Mouse (Mus musculus): ENCODE data around the gene Hck. TPM values are rescaled to one million over a fixed set of nuclear protein-coding genes. Genes with fewer than 3 reads are reported as not detected.

Hck gene
- polyA plus RNA-seq, 1 experiment from 2014 or later = 1.8 TPM

- peak overlapping the region; percentile 82 for H3K4me2 ChIP-seq
- H3K9me3 ChIP-seq = no peaks in the 10 kb centered on the region
- no peak for ATAC-seq (ENCODE audit: extremely low read depth, insufficient number of reproducible peaks, low FRiP score, low TSS enrichment)
- peaks cover 20% of the 10 kb centered on the region for H3K4me1 ChIP-seq
- H3K36me3 ChIP-seq = no peaks in the 10 kb centered on the region
- 37% methylated on average over 23 of the region's 23 CpGs for WGBS
- H3K27ac ChIP-seq (replicated peaks) = no peak overlapping the region
- H3K4me3 ChIP-seq = peak overlapping the region; percentile 55
- H3K27me3 ChIP-seq (replicated peaks) = peaks cover 80% of the 10 kb centered on the region
- H3K9ac ChIP-seq = no peak overlapping the region
These were observed 1.1 kb upstream of the Hck start for GRCm38 (mm10) chr2:153107046-153107766.

GRCm38 (mm10) chr2:153107802-153108201, 466 bp upstream of the Hck start:
- 4% methylated on average over 15 of the region's 15 CpGs for WGBS

DNA sequence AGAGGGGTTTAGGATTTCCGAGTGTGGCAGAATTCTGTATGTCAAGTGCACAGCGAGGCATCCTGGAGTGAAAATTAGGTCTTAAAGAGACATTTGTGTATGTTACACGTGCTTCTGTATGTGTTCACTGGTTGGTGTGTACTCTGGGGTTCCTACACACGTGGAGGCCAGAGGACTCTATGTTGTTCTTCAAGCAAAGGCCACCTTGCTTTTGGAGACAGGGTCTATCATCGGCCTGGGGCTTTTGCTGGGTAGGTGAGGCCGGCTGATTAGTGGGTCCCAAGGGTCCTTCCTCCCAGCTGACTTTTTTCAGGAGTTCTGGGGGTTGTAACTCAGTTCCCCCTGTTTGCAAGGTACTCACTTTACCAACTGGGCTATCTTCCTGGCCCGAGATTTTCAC, 1.3 kb downstream of the Hck start:
- Histone ChIP-seq H3K9ac (no peak overlapping the region), H3K4me2 (no peak overlapping the region), H3K4me1 (peaks cover 20% of the 10 kb centered on the region), H3K36me3 (no peaks in the 10 kb centered on the region), H3K4me3 (no peak overlapping the region), H3K9me3 (no peaks in the 10 kb centered on the region), H3K27ac (replicated peaks) (no peak overlapping the region), H3K27me3 (replicated peaks) (peaks cover 92% of the 10 kb centered on the region)
- no peak for ATAC-seq (ENCODE audit: extremely low read depth, insufficient number of reproducible peaks, low FRiP score, low TSS enrichment)
- WGBS = 58% methylated on average over 7 of the region's 7 CpGs

More at GRCm38 (mm10) chr2:153107802-153108201, 466 bp upstream of the Hck start:
- Histone ChIP-seq H3K27me3 (replicated peaks) (peaks cover 86% of the 10 kb centered on the region), H3K9ac (no peak overlapping the region), H3K4me1 (peaks cover 20% of the 10 kb centered on the region), H3K27ac (replicated peaks) (no peak overlapping the region), H3K36me3 (no peaks in the 10 kb centered on the region), H3K4me3 (peak overlapping the region; percentile 55), H3K9me3 (no peaks in the 10 kb centered on the region), H3K4me2 (peak overlapping the region; percentile 82)
- no peak for ATAC-seq (ENCODE audit: extremely low read depth, insufficient number of reproducible peaks, low FRiP score, low TSS enrichment)

GRCm38 (mm10) chr2:153111298-153111697, 3.0 kb downstream of the Hck start:
- no peak overlapping the region for H3K4me3 ChIP-seq
- no peak for ATAC-seq (ENCODE audit: extremely low read depth, insufficient number of reproducible peaks, low FRiP score, low TSS enrichment)
- H3K9me3 ChIP-seq = no peaks in the 10 kb centered on the region
- H3K27ac ChIP-seq (replicated peaks) = no peak overlapping the region
- H3K4me2 ChIP-seq = no peak overlapping the region
- H3K4me1 ChIP-seq = peaks cover 20% of the 10 kb centered on the region
- peaks cover 85% of the 10 kb centered on the region for H3K27me3 ChIP-seq (replicated peaks)
- no peaks in the 10 kb centered on the region for H3K36me3 ChIP-seq
- WGBS = 73% methylated on average over 7 of the region's 7 CpGs
- H3K9ac ChIP-seq = no peak overlapping the region

- WGBS = 67% methylated on average over 4 of the region's 4 CpGs
These were observed 7.4 kb downstream of the Hck start for GRCm38 (mm10) chr2:153115679-153116081.

DNA sequence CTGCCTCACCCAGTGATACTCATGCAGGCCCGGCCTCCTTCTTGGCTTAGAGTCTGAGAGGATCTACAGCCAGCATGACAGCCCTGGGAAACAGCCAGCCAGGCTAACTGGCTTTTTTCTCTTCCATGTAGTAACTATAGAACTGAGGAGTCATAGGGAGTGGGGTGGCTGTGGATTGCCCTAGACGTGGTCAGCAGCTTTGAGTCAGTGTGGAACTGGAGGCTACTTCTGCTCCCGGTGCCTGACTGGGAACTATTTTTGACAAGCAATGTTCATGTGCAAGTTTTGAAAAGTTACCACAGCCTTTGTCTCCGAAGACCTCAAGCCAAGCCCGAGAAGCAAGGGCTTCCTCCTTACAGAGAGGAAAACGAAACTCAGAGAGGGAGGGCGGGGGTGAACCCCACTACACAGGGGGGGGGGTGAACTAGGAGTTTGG, 8.8 kb downstream of the Hck start:
- no peaks in the 10 kb centered on the region for H3K9me3 ChIP-seq
- ATAC-seq (ENCODE audit: extremely low read depth, insufficient number of reproducible peaks, low FRiP score, low TSS enrichment) = no peak
- no peak overlapping the region for H3K4me2 ChIP-seq
- H3K36me3 ChIP-seq = no peaks in the 10 kb centered on the region
- no peaks in the 10 kb centered on the region for H3K4me1 ChIP-seq
- peaks cover 32% of the 10 kb centered on the region for H3K27me3 ChIP-seq (replicated peaks)
- no peak overlapping the region for H3K4me3 ChIP-seq
- no peak overlapping the region for H3K27ac ChIP-seq (replicated peaks)
- WGBS = 67% methylated on average over 7 of the region's 7 CpGs
- no peak overlapping the region for H3K9ac ChIP-seq

More at GRCm38 (mm10) chr2:153115679-153116081, 7.4 kb downstream of the Hck start:
- H3K4me3 ChIP-seq = no peak overlapping the region
- H3K4me2 ChIP-seq = no peak overlapping the region
- H3K9me3 ChIP-seq = no peaks in the 10 kb centered on the region
- no peaks in the 10 kb centered on the region for H3K4me1 ChIP-seq
- H3K27me3 ChIP-seq (replicated peaks) = peaks cover 42% of the 10 kb centered on the region
- ATAC-seq (ENCODE audit: extremely low read depth, insufficient number of reproducible peaks, low FRiP score, low TSS enrichment) = no peak
- no peak overlapping the region for H3K27ac ChIP-seq (replicated peaks)
- no peak overlapping the region for H3K9ac ChIP-seq
- H3K36me3 ChIP-seq = no peaks in the 10 kb centered on the region

DNA sequence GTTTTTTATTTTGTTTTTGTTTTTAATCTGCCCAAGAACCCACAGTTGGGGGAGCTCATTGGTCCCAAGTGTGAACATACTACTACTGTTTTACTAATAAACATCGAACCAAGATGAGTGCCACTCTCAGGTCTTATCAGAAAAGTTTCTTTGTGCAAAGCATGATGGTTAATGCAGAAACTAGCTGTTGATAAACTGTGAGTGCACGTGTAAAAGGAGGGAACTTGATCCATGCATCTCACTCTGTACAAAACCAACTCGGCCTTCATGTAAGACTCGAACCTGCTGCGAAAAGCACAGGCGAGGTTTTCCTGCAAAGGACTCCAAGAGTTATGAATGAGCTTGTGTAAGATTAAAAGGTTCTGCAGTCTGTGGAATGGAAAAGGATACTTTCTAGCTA, 11.2 kb downstream of the Hck start:
- peaks cover 16% of the 10 kb centered on the region; the same call in 1 of the 2 replicates for H3K27me3 ChIP-seq (replicated peaks)
- no peak overlapping the region for H3K27ac ChIP-seq (replicated peaks)
- ATAC-seq (ENCODE audit: extremely low read depth, insufficient number of reproducible peaks, low FRiP score, low TSS enrichment) = no peak
- H3K4me1 ChIP-seq = no peaks in the 10 kb centered on the region
- H3K9me3 ChIP-seq = no peaks in the 10 kb centered on the region
- no peak overlapping the region for H3K4me2 ChIP-seq
- no peaks in the 10 kb centered on the region for H3K36me3 ChIP-seq
- H3K9ac ChIP-seq = no peak overlapping the region
- no peak overlapping the region for H3K4me3 ChIP-seq
- WGBS = 80% methylated on average over 6 of the region's 6 CpGs

DNA sequence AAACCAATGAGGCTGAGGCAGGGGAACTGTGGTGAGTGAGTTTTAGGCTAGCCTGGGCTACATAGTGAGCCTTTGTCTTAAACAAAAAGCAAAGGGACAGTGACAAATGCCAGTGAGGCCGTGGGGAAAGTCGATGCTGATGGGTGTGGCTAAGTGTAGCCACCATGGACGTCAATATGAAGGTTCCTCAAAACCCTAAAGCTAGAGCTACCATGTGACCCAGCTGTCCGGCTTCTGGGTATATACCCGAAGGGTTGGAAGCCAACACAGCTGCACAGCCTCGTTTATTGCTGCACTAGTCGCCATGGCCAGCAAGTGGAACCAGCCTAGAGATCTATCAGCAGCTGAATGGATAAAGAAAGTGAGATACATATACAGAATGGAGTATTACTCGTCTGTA, 11.9 kb downstream of the Hck start:
- H3K9ac ChIP-seq = no peak overlapping the region
- no peak overlapping the region for H3K27ac ChIP-seq (replicated peaks)
- ATAC-seq (ENCODE audit: extremely low read depth, insufficient number of reproducible peaks, low FRiP score, low TSS enrichment) = no peak
- WGBS = 61% methylated on average over 8 of the region's 8 CpGs
- H3K36me3 ChIP-seq = no peaks in the 10 kb centered on the region
- H3K4me2 ChIP-seq = no peak overlapping the region
- no peaks in the 10 kb centered on the region for H3K9me3 ChIP-seq
- H3K4me3 ChIP-seq = no peak overlapping the region
- peaks cover 13% of the 10 kb centered on the region; the same call in 1 of the 2 replicates for H3K27me3 ChIP-seq (replicated peaks)
- no peaks in the 10 kb centered on the region for H3K4me1 ChIP-seq

DNA sequence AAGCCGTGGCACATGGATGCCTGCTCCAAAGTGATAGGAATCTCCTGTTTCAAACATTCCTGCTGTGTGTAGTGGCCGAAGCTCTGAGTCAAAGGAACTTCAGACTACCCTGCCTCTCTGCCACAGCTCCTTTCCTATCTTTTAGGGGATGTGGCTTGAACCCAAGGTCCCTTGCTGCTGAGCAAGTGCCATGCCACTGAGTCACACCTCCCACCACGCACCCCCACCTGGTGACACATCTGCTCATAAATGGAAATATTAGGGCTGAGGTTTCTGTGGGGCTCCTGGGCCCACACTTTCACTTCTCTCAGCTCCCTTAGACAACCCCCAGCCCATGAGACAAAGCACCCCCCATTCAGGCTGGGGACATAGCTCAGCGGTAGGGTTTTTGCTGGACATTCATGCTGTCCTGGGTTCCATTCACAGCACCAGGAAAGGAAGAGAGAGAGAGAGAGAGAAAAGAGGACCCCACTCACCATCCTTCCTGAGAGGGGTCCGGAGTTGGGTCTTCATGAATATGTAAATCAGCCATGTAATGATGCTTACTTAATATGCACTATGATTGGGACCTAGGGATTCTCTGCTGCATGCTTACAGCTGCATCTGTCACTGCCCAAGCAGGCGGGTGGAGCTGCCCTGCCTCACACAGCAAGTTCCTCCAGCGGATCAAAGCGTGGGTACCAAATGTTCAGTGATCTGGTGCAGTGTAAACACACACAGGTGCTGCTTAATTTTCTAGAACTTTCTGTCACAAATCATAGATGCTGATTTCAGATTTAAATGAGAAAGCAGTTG, 13.8 kb downstream of the Hck start:
- no peak for ATAC-seq (ENCODE audit: extremely low read depth, insufficient number of reproducible peaks, low FRiP score, low TSS enrichment)
- WGBS = 64% methylated on average over 8 of the region's 8 CpGs

GRCm38 (mm10) chr2:153122701-153123100, 14.4 kb downstream of the Hck start:
- Histone ChIP-seq H3K4me1 (no peaks in the 10 kb centered on the region), H3K27me3 (replicated peaks) (peaks cover 9% of the 10 kb centered on the region), H3K4me3 (no peak overlapping the region), H3K4me2 (no peak overlapping the region), H3K9ac (no peak overlapping the region), H3K36me3 (no peaks in the 10 kb centered on the region), H3K27ac (replicated peaks) (no peak overlapping the region), H3K9me3 (no peaks in the 10 kb centered on the region)
- no peak for ATAC-seq (ENCODE audit: extremely low read depth, insufficient number of reproducible peaks, low FRiP score, low TSS enrichment)
- 84% methylated on average over 7 of the region's 7 CpGs for WGBS

More for the DNA sequence above, 13.8 kb downstream of the Hck start:
- Histone ChIP-seq H3K27ac (replicated peaks) (no peak overlapping the region), H3K9me3 (no peaks in the 10 kb centered on the region), H3K9ac (no peak overlapping the region), H3K4me1 (no peaks in the 10 kb centered on the region), H3K4me3 (no peak overlapping the region), H3K36me3 (no peaks in the 10 kb centered on the region), H3K4me2 (no peak overlapping the region), H3K27me3 (replicated peaks) (peaks cover 9% of the 10 kb centered on the region)

DNA sequence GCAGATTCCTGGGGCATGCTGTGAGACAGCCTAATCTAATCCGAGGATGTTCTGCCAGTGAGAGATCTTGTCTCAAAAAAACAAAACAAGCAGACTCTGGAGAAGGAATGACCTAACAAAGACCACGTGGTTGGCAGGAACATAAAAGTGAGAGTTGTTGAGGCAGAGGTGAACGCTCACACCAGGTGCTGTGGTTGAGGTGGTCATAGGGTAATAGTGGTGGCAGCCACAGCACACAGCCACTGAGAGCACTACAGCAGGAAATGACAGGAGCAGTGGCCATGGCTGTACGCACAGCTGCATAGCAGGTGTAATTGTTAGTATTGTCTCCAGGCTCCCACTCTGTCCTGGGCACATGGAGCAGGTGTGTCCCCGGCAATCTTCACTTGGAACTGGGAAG, 17.6 kb downstream of the Hck start:
- H3K9me3 ChIP-seq = no peaks in the 10 kb centered on the region
- no peak overlapping the region for H3K9ac ChIP-seq
- H3K4me3 ChIP-seq = no peak overlapping the region
- no peaks in the 10 kb centered on the region for H3K36me3 ChIP-seq
- no peak for ATAC-seq (ENCODE audit: extremely low read depth, insufficient number of reproducible peaks, low FRiP score, low TSS enrichment)
- WGBS = 36% methylated on average over 5 of the region's 5 CpGs
- no peak overlapping the region for H3K27ac ChIP-seq (replicated peaks)
- no peaks in the 10 kb centered on the region for H3K4me1 ChIP-seq
- H3K27me3 ChIP-seq (replicated peaks) = peaks cover 22% of the 10 kb centered on the region
- H3K4me2 ChIP-seq = no peak overlapping the region

Data from heart, embryonic 13.5 days (tissue).